Mouse (Mus musculus) heart, postnatal 4 days (tissue): Measurements from ENCODE around the gene Olfr339. TPM values are rescaled to one million over a fixed set of nuclear protein-coding genes. Genes with fewer than 3 reads are reported as not detected.
"Not testable (repeated sequence)": the region's sequence is repeated elsewhere in the genome, so short reads cannot be mapped to it uniquely, and the experiment has no call there.

Experiments
- DNase-seq: peaks from one replicate; pipeline ENCODE4 v3.0.0; 2021
- total RNA-seq, 2 experiments: library from RNA; stranded (reverse); gene quantifications; 2 replicates each; pipeline ENCODE4 v1.2.3; 2021

The Olfr339 gene
- total RNA-seq: not detected

DNA sequence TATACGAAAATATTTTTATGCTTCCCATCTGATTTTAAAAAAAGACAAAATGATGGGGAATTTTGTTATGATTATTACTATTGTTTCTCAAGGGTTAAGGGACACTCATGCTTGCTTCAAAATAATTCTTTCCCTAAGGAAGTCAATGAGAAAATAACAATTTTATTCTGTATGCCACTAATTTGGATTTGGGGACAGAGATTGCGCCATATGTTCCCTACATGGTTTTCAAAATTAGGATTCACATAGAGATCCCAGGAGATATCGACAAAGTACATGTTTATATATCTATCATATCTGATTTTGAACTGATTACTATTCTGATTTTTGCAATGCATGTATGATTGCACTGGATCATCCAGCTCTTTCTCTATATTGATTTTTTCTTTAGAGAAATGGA lies at the start of gene Olfr339:
Olfr339 (plus strand) TSS at position 301 of the 400 bp plus-strand sequence.
- DNase-seq: no peak

DNA sequence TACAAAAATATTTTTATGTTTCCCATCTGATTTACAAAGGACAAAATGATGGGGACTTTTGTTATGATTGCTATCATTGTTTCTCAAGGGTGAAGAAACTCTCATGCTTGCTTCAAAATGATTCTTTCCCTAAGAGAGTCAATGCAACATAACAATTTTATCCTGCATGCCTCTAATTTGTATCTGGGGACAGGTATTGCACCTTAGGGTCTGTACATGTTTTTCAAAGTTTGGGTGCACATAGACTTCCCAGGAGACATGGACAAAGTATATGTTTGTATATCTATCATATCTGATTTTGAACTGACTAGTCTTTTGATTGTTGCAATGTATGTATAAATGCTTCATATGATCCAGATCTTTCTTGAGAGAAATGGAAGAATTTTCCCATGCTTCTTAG lies 45.5 kb upstream of the Olfr339 start, which contains the start of gene Olfr338:
Olfr338 (plus strand) TSS at position 301 of the 400 bp plus-strand sequence.
- DNase-seq: no peak

DNA sequence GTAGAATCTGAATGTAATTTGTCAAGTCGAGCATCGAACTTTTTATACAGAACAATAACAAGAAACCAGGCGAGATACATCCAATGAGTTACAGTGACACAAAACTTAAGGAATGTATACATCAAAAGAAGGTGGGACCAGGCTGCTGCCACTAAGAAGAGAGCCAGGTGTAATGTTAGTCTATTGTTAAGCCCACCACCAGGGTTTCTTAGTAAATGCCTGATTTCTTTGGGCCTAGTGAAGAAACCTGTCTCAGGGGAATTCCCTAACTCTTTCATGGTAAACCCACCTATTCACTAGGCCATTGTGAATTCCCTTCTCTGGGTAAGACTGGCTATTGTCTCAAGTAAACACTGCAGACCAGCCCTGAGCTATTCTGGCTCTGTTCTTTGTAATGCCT lies 3.6 kb upstream of the Olfr339 start:
- not testable (repeated sequence) for DNase-seq

DNA sequence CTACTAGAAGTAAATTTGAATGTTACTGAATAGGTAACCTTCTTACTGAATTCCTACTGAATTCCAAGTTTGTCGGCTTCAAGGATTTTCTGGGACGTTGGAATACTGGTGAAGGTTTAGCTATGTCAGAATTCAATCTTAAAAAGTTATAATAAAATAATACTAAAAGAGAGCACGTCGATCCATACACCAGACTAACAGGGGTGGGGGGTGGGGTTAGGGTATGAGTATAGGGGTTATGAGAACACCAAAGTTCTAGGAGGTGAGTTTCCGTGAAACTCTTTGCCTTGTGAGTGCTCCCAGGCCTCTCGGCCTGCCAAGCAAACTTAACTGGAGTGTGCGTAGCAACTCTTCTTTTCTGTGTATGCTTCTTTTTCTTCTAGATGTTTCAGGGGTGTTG lies 3.2 kb upstream of the Olfr339 start:
- DNase-seq: not testable (repeated sequence)

DNA sequence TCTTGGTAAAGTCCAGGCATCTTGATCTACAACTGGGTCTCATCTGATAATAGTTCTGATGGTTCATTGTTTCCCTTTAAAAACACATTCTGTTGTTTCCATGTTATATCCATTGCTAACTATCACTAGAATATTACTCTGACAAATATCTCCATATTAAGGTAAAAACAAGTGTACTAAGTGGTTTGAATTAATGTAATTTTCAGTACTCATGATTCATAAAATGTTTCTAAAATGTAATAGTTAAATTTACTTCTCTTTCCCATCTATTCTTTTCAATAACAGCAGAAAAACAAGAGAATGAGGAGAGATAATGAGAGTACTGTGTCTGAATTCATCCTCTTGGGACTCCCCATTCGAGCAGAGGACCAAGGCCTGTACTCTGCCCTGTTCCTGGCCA lies 33.5 kb downstream of the Olfr339 start, which contains the start of gene Olfr340:
Olfr340 (plus strand) TSS at position 301 of the 400 bp plus-strand sequence.
- no peak for DNase-seq

DNA sequence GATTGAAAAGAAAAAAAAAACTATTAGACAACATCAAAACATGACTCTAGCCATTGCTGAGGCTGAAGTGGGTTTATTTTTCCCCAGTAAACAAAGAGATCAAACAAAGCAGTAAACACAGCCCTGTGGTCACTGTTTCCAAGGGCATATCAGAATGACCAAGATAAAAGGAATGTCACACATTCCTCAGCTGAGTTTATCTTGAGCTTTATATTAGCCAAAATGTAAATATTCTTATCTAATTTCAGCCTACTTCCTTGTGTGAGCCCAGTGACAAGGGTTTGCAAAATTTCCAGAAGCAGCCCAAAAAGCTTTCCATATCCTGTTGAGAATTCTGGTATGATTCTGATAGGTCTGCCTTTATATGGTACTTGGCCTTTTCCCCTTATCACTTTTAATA lies 54.9 kb downstream of the Olfr339 start:
- no peak for DNase-seq

Other genes with a start within 250 kb of the Olfr339 start
- gene Ptgs1, start 188.5 kb upstream of the Olfr339 start, total RNA-seq: 10 to 100 TPM; 13.7 to 16.0 TPM
- not detected for gene Olfr338, start 45.4 kb upstream of the Olfr339 start, total RNA-seq
- gene Olfr340, start 33.6 kb downstream of the Olfr339 start, total RNA-seq: not detected
- gene Olfr341, start 63.5 kb downstream of the Olfr339 start, total RNA-seq: not detected
- gene Olfr342, start 106.1 kb downstream of the Olfr339 start, total RNA-seq: not detected
- not detected for gene Olfr344, start 147.7 kb downstream of the Olfr339 start, total RNA-seq
- gene Olfr345, start 221.1 kb downstream of the Olfr339 start, total RNA-seq: not detected